Mouse (Mus musculus): ENCODE measurements around the gene Lztr1. TPM values are rescaled to one million over a fixed set of nuclear protein-coding genes. Genes with fewer than 3 reads are reported as not detected.

Gene Lztr1
- 67.0 TPM for polyA plus RNA-seq (2017; shearing (Covaris generic))

GRCm38 (mm10) chr16:17508546-17509239 lies at the start of gene Lztr1:
Gene Lztr1, plus strand, starts transcription at chr16:17508688.

GRCm38 (mm10) chr16:17489469-17490111 lies 18.9 kb upstream of the Lztr1 start, which contains the start of gene Aifm3:
Gene Aifm3, plus strand, starts transcription at chr16:17489611.

GRCm38 (mm10) chr16:17530640-17531288 lies 22.3 kb downstream of the Lztr1 start, which contains the start of gene Thap7:
Gene Thap7, minus strand, starts transcription at chr16:17531136.

GRCm38 (mm10) chr16:17561128-17561750 lies 52.8 kb downstream of the Lztr1 start, which contains the start of gene Lrrc74b:
Gene Lrrc74b, minus strand, starts transcription at chr16:17561247.

GRCm38 (mm10) chr16:17561751-17562208 lies 53.3 kb downstream of the Lztr1 start, which contains the start of gene P2rx6:
Gene P2rx6, plus strand, starts transcription at chr16:17561885.

Other genes with a start within 250 kb of the Lztr1 start
- gene Tmem191c, start 232.6 kb upstream of the Lztr1 start, polyA plus RNA-seq (2017; shearing (Covaris generic)), result 106 TPM
- 0.31 TPM for gene Serpind1, start 177.3 kb upstream of the Lztr1 start, polyA plus RNA-seq (2017; shearing (Covaris generic))
- gene Snap29, start 102.7 kb upstream of the Lztr1 start, polyA plus RNA-seq (2017; shearing (Covaris generic)), result 23.1 TPM
- 33.9 TPM for gene Pi4ka, start 102.4 kb upstream of the Lztr1 start, polyA plus RNA-seq (2017; shearing (Covaris generic))
- gene Crkl, start 56.7 kb upstream of the Lztr1 start, polyA plus RNA-seq (2017; shearing (Covaris generic)), result 94.8 TPM
- not detected for gene Aifm3, start 19.1 kb upstream of the Lztr1 start, polyA plus RNA-seq (2017; shearing (Covaris generic))
- gene Thap7, start 22.4 kb downstream of the Lztr1 start, polyA plus RNA-seq (2017; shearing (Covaris generic)), result 82.1 TPM
- not detected for gene Lrrc74b, start 52.6 kb downstream of the Lztr1 start, polyA plus RNA-seq (2017; shearing (Covaris generic))
- not detected for gene P2rx6, start 53.2 kb downstream of the Lztr1 start, polyA plus RNA-seq (2017; shearing (Covaris generic))
- gene Slc7a4, start 74.5 kb downstream of the Lztr1 start, polyA plus RNA-seq (2017; shearing (Covaris generic)), result 1.1 TPM
- gene Smpd4, start 110.7 kb downstream of the Lztr1 start, polyA plus RNA-seq (2017; shearing (Covaris generic)), result 23.7 TPM
- 0.67 TPM for gene Ccdc74a, start 137.8 kb downstream of the Lztr1 start, polyA plus RNA-seq (2017; shearing (Covaris generic))
- 167 TPM for gene Med15, start 224.2 kb downstream of the Lztr1 start, polyA plus RNA-seq (2017; shearing (Covaris generic))